Mouse (Mus musculus) midbrain, embryonic 15.5 days (tissue): ENCODE measurements around the gene Rap1gap. TPM values are rescaled to one million over a fixed set of nuclear protein-coding genes. Genes with fewer than 3 reads are reported as not detected.

Experiments used
- ATAC-seq: fragments of 200-750 bp; cut with Nextera tagmentation; replicated peaks from 2 replicates; pipeline ENCODE4 v1.8.0; 2017; ENCODE audit warnings: moderate TSS enrichment
- H3K27ac ChIP-seq: fragments of 300-500 bp; sonication (generic); 2 replicates; pipeline ENCODE4 v1.5.1; 2015; ENCODE audit warnings: mild to moderate bottlenecking, inconsistent platforms
- H3K27me3 ChIP-seq: fragments of 300-500 bp; sonication (generic); replicated peaks from 2 replicates; pipeline ENCODE4 v1.6.1; 2015; ENCODE audit warnings: inconsistent platforms
- H3K36me3 ChIP-seq: fragments of 300-500 bp; sonication (generic); replicated peaks from 2 replicates; pipeline ENCODE4 v1.6.1; 2015; ENCODE audit warnings: inconsistent platforms
- H3K4me1 ChIP-seq: fragments of 300-500 bp; sonication (generic); 2 replicates; pipeline ENCODE4 v1.6.1; 2015; ENCODE audit warnings: inconsistent platforms
- H3K4me2 ChIP-seq: fragments of 300-500 bp; sonication (generic); 2 replicates; pipeline ENCODE4 v1.6.1; 2015; ENCODE audit warnings: inconsistent platforms, mild to moderate bottlenecking, moderate library complexity
- H3K4me3 ChIP-seq: fragments of 300-500 bp; sonication (generic); 2 replicates; pipeline ENCODE4 v1.5.1; 2015; ENCODE audit warnings: mild to moderate bottlenecking, inconsistent platforms
- H3K9ac ChIP-seq: fragments of 300-500 bp; sonication (generic); 2 replicates; pipeline ENCODE4 v1.6.1; 2015; ENCODE audit warnings: mild to moderate bottlenecking, inconsistent platforms
- H3K9me3 ChIP-seq: fragments of 300-500 bp; sonication (generic); 2 replicates; pipeline ENCODE4 v1.6.1; 2016; ENCODE audit warnings: inconsistent platforms
- whole genome bisulfite sequencing: fragments of 180-500 bp; shearing (Covaris S2); methylation state at CpG from one replicate; pipeline ENCODE4 v1.1.7; 2015; ENCODE audit warnings: mixed read lengths; 5-methylcytosine and 5-hydroxymethylcytosine counted together
- polyA plus RNA-seq: library from polyadenylated mRNA; unstranded; fragments of >200 nt; fragmentation: Nextera tagmentation; extraction: Ambion mirVana; gene quantifications from 2 replicates; pipeline ENCODE4 v1.2.1, GENCODE M21; 2015

Gene Rap1gap
- polyA plus RNA-seq, 1 experiment from 2014 or later, result 88.1 TPM

DNA sequence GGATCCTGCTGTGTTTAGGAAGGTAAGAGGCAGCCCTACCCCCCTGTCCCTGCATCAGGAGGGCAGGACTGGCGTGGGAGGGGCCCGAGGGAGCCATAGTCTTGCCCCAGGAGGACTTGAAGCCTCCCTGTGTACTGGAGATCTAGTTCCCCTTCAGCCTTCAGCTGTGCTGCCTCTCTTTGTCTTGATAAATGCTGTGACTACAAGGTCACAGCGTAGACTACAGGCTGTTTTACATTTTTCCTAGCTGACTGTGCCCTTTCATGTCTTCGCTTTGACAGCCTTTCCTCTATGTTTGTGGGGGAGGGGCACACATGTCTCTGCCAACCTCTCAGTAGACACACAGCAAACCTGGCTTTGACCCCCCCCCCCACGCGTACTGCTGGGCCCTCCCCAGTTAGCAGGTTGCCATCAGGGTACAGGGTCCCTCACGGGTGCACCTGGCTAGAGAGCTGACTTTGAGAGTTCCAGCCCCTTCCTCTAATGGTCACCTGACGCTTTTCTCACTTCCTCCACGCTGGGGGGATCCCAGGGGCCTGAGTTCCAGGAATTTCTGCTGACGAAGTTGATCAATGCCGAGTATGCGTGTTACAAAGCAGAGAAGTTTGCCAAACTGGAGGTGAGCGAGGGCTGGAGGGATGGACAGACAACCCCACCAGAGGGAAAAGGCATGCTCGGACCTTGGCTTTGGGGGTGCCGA, 55.0 kb downstream of the Rap1gap start:
- Histone ChIP-seq H3K9ac (peak overlapping the region; percentile 13; the same call in 1 of the 2 replicates), H3K4me2 (no peak overlapping the region; the same call in 1 of the 2 replicates), H3K36me3 (no peaks in the 10 kb centered on the region), H3K4me1 (peaks cover 32% of the 10 kb centered on the region), H3K27ac (peak overlapping the region; percentile 80), H3K9me3 (no peaks in the 10 kb centered on the region), H3K27me3 (no peaks in the 10 kb centered on the region; the same call in 1 of the 2 replicates), H3K4me3 (no peak overlapping the region)
- 35% methylated on average over 15 of the region's 15 CpGs for WGBS
- ATAC-seq, result 0 out of 2 replicates have a peak, but pooled peaks have one; percentile 8

DNA sequence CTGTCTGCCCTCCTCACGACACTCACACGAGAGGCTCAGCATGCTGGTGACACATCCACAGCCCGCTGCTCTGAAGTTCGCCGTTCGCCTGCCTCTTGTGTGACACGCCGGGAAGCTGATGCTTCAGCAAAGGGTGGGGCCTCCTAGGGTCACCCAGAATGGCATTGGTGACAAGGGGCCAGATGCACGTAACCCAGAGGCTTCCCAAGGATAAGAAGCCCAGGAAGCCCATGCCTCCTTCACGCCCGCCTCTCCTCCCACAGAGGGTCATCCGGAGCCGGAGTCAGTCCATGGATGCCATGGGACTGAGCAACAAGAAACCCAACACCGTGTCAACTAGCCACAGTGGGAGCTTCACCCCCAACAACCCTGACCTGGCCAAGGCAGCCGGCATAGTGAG, 57.0 kb downstream of the Rap1gap start:
- 88% methylated on average over 15 of the region's 15 CpGs for WGBS

DNA sequence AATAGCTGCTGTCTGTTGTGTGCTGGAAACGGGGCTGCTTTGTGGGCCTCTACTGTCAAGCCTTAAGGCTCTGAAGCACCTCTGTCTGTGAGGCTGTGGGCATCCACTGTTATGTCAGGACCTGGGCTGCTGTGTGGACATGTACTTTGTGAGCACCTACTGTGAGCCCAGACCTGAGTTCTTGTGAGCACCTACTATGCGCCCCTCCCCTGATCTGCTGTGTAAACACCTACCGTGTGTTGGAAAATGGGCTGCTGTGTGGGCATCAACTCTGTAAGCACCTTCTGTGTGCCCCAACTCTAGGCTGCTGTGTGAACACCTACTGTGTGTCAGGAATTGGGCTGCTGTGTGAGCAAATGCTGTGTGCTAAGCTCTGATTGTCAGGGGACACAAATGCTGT, 57.7 kb downstream of the Rap1gap start:
- no peak for ATAC-seq
- Histone ChIP-seq H3K27ac (no peak overlapping the region), H3K4me2 (no peak overlapping the region), H3K9me3 (no peaks in the 10 kb centered on the region), H3K36me3 (no peaks in the 10 kb centered on the region), H3K4me1 (peaks cover 38% of the 10 kb centered on the region), H3K27me3 (no peaks in the 10 kb centered on the region; the same call in 1 of the 2 replicates), H3K9ac (no peak overlapping the region), H3K4me3 (no peak overlapping the region)
- 85% methylated on average over 3 of the region's 3 CpGs for WGBS

More for the DNA sequence above, 57.0 kb downstream of the Rap1gap start:
- H3K4me3 ChIP-seq, result no peak overlapping the region
- H3K9ac ChIP-seq, result no peak overlapping the region
- no peaks in the 10 kb centered on the region for H3K36me3 ChIP-seq
- H3K4me1 ChIP-seq, result peaks cover 32% of the 10 kb centered on the region
- H3K4me2 ChIP-seq, result no peak overlapping the region
- no peak overlapping the region for H3K27ac ChIP-seq
- no peak for ATAC-seq
- no peaks in the 10 kb centered on the region; the same call in 1 of the 2 replicates for H3K27me3 ChIP-seq
- H3K9me3 ChIP-seq, result no peaks in the 10 kb centered on the region

DNA sequence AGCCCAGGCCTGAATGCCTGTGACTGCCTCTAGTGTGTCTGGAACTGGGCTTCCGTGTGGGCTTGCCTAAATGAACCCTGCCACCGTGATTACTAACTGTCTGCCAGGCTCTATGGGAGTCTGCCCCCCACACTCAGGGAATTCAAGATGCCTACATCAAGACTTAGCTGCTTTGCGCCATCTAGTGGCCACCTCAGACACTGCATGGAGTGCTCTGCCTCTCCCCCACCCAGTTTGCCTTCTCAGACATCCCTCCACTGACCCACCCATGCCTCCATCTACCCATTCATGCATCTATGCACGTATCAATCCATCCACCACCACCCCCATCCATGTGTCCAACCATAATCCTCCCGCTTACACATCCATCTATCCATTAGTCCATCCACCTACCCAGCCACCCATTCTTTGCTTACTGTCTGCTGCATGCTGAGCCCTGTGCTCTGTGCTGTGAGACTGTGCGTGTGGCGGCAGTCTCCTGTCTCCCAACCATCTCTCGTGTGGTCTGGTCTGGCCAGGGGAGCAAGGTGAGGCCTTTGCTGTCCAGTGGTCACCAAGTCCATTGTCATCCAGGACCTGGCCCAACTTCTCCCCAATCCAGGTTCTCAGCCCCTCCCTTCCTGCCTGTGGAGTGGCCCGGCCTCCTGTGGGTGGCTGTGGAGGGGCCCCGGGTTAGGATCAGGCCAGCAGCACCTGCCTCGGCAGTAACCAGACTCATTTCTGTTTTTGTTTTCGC, 58.3 kb downstream of the Rap1gap start:
- Histone ChIP-seq H3K4me1 (peaks cover 44% of the 10 kb centered on the region), H3K9me3 (no peaks in the 10 kb centered on the region), H3K9ac (no peak overlapping the region), H3K4me3 (no peak overlapping the region), H3K36me3 (no peaks in the 10 kb centered on the region), H3K4me2 (peak overlapping the region; percentile 33; the same call in 1 of the 2 replicates), H3K27ac (no peak overlapping the region), H3K27me3 (no peaks in the 10 kb centered on the region; the same call in 1 of the 2 replicates)
- 30% methylated on average over 12 of the region's 12 CpGs for WGBS
- ATAC-seq, result no peak; the same call in 1 of the 2 replicates

DNA sequence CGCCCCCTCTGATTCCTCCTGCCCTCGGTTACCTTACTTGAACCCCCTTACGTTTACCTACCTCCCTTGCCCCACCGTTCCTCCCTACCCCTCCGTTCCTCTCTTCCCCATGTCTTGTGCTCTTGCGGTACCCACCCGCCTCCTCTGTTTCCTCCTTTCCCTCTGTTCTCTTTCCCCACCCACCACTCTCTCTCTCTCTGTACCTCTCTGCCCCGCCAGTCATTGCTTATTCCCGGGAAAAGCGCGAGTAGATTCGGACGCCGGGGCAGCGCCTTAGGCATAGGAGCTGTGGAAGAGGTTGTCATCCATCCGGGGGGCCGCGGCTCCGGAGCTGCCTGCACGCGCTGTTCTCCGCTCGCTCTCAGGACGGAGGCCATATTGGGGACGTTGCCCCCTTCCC, 59.0 kb downstream of the Rap1gap start:
- Histone ChIP-seq H3K27me3 (no peaks in the 10 kb centered on the region; the same call in 1 of the 2 replicates), H3K36me3 (no peaks in the 10 kb centered on the region), H3K27ac (no peak overlapping the region), H3K4me1 (peaks cover 50% of the 10 kb centered on the region), H3K4me3 (no peak overlapping the region), H3K4me2 (peak overlapping the region; percentile 33), H3K9ac (no peak overlapping the region), H3K9me3 (no peaks in the 10 kb centered on the region)
- ATAC-seq, result no peak
- WGBS, result 40% methylated on average over 25 of the region's 25 CpGs

DNA sequence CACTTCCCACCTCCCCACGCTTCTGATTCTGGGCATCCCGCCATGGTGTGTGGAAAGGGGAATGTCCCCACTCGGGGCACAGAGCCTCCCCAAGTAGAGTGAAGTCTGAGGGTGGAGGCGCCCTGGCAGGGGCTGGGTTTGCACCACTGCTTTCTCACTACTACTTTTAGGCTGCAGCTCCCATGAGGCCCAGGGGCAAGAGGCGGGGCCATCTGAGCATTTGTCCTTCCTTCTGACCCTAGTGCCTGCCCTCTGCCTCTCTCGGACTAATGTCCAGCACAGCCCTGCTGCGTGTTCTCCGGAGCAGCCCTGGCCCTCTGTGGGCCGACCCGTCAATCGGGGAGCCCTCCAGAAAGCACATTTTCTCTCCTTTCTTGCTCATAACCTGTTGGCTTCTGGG, 59.7 kb downstream of the Rap1gap start:
- Histone ChIP-seq H3K9me3 (no peaks in the 10 kb centered on the region), H3K36me3 (no peaks in the 10 kb centered on the region), H3K4me3 (no peak overlapping the region), H3K4me1 (peaks cover 50% of the 10 kb centered on the region), H3K9ac (no peak overlapping the region), H3K4me2 (peak overlapping the region; percentile 33; the same call in 1 of the 2 replicates), H3K27ac (no peak overlapping the region), H3K27me3 (peaks cover 5% of the 10 kb centered on the region; the same call in 1 of the 2 replicates)
- WGBS, result 41% methylated on average over 11 of the region's 11 CpGs
- ATAC-seq, result no peak

DNA sequence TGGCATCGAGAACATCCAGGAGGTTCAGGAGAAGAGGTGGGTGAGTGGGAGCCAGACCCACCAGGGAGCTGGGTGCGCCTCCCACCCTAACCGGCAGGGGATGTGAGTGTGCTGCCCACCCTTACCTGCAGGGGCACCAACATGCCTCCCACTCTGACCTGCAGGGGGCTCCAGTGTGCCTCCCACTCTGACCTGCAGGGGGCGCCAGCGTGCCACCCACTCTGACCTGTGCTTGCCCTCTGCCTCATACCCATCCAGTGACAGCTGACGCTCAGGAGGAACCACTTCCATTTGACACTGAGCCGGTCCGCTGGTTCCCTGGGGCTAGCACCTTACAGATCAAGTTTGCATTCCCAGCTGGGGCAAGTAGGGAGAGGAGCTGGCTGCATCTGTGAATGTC, 60.2 kb downstream of the Rap1gap start:
- H3K4me1 ChIP-seq, result peaks cover 48% of the 10 kb centered on the region
- peaks cover 9% of the 10 kb centered on the region; the same call in 1 of the 2 replicates for H3K27me3 ChIP-seq
- H3K4me2 ChIP-seq, result no peak overlapping the region
- no peak for ATAC-seq
- H3K4me3 ChIP-seq, result no peak overlapping the region
- no peak overlapping the region for H3K9ac ChIP-seq
- H3K9me3 ChIP-seq, result no peaks in the 10 kb centered on the region
- no peaks in the 10 kb centered on the region for H3K36me3 ChIP-seq
- WGBS, result 55% methylated on average over 8 of the region's 8 CpGs
- H3K27ac ChIP-seq, result no peak overlapping the region

DNA sequence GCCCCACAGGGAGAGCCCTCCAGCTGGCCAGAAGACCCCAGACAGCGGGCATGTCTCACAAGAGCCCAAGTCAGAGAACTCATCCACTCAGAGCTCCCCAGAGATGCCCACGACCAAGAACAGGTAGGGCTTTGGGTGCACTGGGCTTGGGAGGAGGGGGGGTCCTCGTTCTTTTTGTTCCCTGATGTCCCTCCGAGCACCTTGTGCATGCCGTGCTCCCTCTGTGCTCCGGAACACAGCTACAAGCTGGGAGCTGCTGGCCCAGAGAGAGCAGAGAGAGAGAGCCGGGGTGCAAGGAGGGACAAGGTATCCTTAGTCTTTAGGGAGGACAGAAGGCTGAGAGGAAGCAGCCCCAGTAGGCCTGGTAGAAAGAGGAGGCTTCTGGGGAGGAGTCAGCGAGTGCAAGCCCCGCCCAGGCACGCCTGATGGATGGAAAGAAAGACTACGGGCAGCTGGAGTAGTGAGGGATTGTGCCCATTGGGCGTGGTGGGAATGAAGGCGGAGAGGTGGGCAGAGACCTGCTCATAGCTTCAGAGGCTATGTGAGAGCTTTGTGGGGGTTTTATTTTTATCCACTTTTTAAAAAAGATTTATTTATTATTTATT, 61.1 kb downstream of the Rap1gap start:
- WGBS, result 80% methylated on average over 13 of the region's 13 CpGs
- H3K9me3 ChIP-seq, result no peaks in the 10 kb centered on the region
- H3K4me2 ChIP-seq, result no peak overlapping the region
- no peak overlapping the region for H3K9ac ChIP-seq
- no peak for ATAC-seq
- H3K36me3 ChIP-seq, result no peaks in the 10 kb centered on the region
- no peak overlapping the region for H3K4me3 ChIP-seq
- H3K4me1 ChIP-seq, result peaks cover 53% of the 10 kb centered on the region
- peaks cover 9% of the 10 kb centered on the region; the same call in 1 of the 2 replicates for H3K27me3 ChIP-seq
- H3K27ac ChIP-seq, result no peak overlapping the region

DNA sequence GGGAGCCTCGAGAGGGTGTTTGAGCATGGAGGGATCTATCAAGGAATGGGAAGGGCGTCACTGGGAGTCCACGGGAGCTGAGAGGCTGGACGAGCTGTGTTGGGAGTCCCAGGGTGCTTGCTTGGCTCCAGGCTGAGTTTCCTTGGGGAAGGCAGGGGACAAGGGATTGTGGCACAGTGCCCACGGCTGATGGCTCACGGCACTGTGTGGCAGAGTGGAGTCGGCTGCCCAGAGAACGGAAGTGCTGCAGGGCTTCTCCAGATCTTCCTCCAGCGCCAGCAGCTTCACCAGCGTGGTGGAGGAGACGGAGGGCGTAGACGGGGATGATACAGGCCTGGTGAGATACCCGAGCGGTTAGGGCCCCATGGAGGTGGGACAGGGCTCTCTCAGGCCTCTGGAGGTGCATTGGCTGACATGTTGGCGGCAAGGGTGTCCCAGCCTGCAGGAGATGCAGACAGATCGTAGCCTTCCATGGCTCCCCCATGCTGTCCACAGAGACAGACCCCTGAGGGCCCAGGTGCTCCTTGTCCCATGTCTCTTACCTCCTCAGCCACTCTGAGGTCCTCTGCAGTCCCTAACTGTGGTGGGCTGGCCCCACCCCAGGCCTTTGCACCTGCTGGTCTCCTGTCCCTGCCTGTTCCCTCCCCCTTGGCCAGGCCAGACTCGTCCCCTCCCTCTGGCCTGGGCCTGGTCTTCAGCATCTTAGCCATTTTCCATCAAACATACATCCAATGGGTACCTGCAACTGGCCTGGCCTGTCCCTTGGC, 62.4 kb downstream of the Rap1gap start:
- WGBS, result 71% methylated on average over 18 of the region's 18 CpGs
- Histone ChIP-seq H3K36me3 (no peaks in the 10 kb centered on the region), H3K27me3 (peaks cover 9% of the 10 kb centered on the region; the same call in 1 of the 2 replicates), H3K9me3 (no peaks in the 10 kb centered on the region), H3K4me1 (peaks cover 53% of the 10 kb centered on the region), H3K9ac (no peak overlapping the region), H3K4me2 (0 out of 2 replicates have a peak overlapping the region, but pooled peaks have one; percentile 18), H3K4me3 (no peak overlapping the region), H3K27ac (no peak overlapping the region)
- ATAC-seq, result 0 out of 2 replicates have a peak, but pooled peaks have one; percentile 0

DNA sequence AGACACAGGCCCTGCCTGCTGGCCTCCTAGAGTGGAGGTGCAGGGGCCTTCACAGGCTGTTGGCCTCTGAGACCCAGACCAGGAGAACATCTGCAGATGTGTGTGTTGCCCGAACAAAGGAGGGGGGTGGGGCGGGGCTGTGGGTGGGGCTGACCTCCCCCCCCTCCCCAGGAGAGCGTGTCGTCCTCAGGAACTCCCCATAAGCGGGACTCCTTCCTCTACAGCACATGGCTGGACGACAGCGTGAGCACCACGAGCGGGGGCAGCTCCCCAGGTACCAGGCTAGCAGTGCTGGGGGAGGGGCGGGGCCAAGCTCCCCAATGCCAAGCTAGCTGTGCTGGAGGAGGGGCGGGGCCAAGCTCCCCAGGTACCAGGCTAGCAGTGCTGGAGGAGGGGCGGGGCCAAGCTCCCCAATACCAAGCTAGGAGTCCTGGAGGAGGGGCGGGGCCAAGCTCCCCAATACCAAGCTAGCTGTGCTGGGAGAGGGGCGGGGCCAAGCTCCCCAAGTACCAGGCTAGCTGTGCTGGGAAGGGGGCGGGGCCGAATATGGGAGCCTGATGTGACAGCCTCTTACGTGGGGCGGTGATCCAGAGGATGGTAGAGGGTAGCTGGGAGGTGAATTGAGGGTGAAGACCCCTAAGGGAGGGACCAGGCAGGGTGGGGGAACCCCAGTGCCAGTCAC, 63.1 kb downstream of the Rap1gap start:
- peak; percentile 46 for ATAC-seq
- Histone ChIP-seq H3K27ac (no peak overlapping the region), H3K9ac (no peak overlapping the region), H3K9me3 (no peaks in the 10 kb centered on the region), H3K36me3 (no peaks in the 10 kb centered on the region), H3K4me1 (peaks cover 49% of the 10 kb centered on the region), H3K4me3 (no peak overlapping the region), H3K4me2 (peak overlapping the region; percentile 66; the same call in 1 of the 2 replicates), H3K27me3 (peaks cover 9% of the 10 kb centered on the region; the same call in 1 of the 2 replicates)
- WGBS, result 4% methylated on average over 14 of the region's 18 CpGs
